In the genomic region with DNA sequence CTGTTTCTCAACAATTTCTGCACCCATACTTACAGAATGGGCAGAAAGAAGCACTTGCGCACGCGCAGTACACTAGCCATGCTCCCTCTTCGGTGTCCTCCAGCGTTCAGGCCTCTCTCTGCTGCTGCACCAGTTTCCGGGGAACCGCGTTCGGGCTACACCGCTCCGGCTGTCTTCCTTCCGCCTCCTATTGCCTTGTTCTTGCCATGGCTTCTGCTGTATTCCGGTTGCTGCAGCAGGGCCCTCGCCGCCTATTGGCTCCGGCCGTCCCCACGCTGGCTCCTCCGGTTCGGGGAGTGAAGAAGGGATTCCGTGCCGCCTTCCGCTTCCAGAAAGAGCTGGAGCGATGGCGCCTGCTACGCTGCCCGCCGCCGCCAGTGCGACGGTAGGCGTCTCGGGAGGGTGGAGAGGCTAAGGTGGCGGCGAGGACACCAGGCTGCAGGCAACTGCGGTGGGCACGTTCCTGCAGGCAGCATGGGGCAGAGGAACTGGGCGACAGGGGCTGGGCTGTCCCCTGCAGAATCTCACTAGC, we compare ENCODE assay signal across 8 mouse cellular contexts. TPM values are rescaled to one million over a fixed set of nuclear protein-coding genes. Genes with fewer than 3 reads are reported as not detected.
DNase-seq lines count a peak whose midpoint lies in the region; ATAC-seq lines count a peak whose summit lies in the region.

Gene Mrpl44, plus strand, starts transcription at position 92 of the 532 bp plus-strand sequence.
Gene Wdfy1, minus strand, starts transcription at position 217 of the 532 bp plus-strand sequence.

- peak within 1 kb of the TSS; percentile 96 for H3K27ac ChIP-seq in heart, embryonic 10.5 days
- H3K27ac ChIP-seq in kidney, embryonic 15.5 days: peak within 1 kb of the TSS; percentile 93

- 0 out of 2 replicates have a peak, but pooled peaks cover 2% of the 10 kb centered on the region for H3K4me1 ChIP-seq in heart, embryonic 10.5 days
- 0 out of 2 replicates have a peak, but pooled peaks cover 8% of the 10 kb centered on the region for H3K4me1 ChIP-seq in kidney, embryonic 15.5 days

- H3K36me3 ChIP-seq in heart, embryonic 10.5 days: peaks cover 33% of the 10 kb centered on the region
- peaks cover 32% of the 10 kb centered on the region for H3K36me3 ChIP-seq in kidney, embryonic 15.5 days

- no peaks in the 10 kb centered on the region for H3K9me3 ChIP-seq in heart, embryonic 10.5 days
- no peaks in the 10 kb centered on the region for H3K9me3 ChIP-seq in kidney, embryonic 15.5 days (replicated peaks)

- no peaks in the 10 kb centered on the region for H3K27me3 ChIP-seq in heart, embryonic 10.5 days (ENCODE audit: insufficient read depth, poor library complexity, severe bottlenecking)
- no peaks in the 10 kb centered on the region for H3K27me3 ChIP-seq in kidney, embryonic 15.5 days

- H3K9ac ChIP-seq in kidney, embryonic 15.5 days: peak within 1 kb of the TSS; percentile 88

- H3K4me2 ChIP-seq in kidney, embryonic 15.5 days: peak within 1 kb of the TSS; percentile 61

- under 1% methylated on average over 38 of the region's 38 CpGs for WGBS in heart, embryonic 10.5 days
- under 1% methylated on average over 38 of the region's 38 CpGs for WGBS in kidney, embryonic 15.5 days

- H3K4me3 ChIP-seq in heart, embryonic 10.5 days: peak within 1 kb of the TSS; percentile 93
- H3K4me3 ChIP-seq in kidney, embryonic 15.5 days (replicated peaks): peak within 1 kb of the TSS; percentile 91

- ATAC-seq in erythroblast, adult 5-6 weeks (replicated peaks; ENCODE audit: low FRiP score, poor library complexity, severe bottlenecking): peak; percentile 99
- ATAC-seq in kidney, embryonic 15.5 days (replicated peaks; ENCODE audit: low FRiP score): peak; percentile 100
- ATAC-seq in monocyte, adult 5-6 weeks (replicated peaks; ENCODE audit: insufficient number of reproducible peaks, low FRiP score, low TSS enrichment, poor library complexity, severe bottlenecking): peak; percentile 100

- peak; percentile 98 for DNase-seq in B cell, adult 2 months
- DNase-seq in brain, adult 2 months (ENCODE audit: low read depth, low spot score): peak; percentile 99
- peak; percentile 99 for DNase-seq in heart, embryonic 10.5 days (ENCODE audit: low spot score)
- DNase-seq in liver: peak; percentile 92
- DNase-seq in spleen, postnatal 4 days (ENCODE audit: low spot score in 2 of 2): peak; percentile 94 to 98

RNA-seq across cellular contexts. Expression of gene Mrpl44, which starts in this region (rescaled TPM):
- 2.9 and 12.1 TPM in 2 replicates for total RNA-seq in erythroblast, adult 5-6 weeks (2015; ENCODE audit: low replicate concordance)
- total RNA-seq in erythroblast, adult 5-6 weeks (2017; ENCODE audit: low replicate concordance): 4.6 and 13.5 TPM in 2 replicates
- polyA plus RNA-seq in heart, embryonic 10.5 days (2016; fragmentation: Nextera tagmentation; extraction: Ambion mirVana): 53.1 and 58.9 TPM in 2 replicates
- polyA plus RNA-seq in kidney, embryonic 15.5 days (2015; fragmentation: Nextera tagmentation; extraction: Ambion mirVana): 56.0 and 60.1 TPM in 2 replicates
- total RNA-seq in monocyte, adult 5-6 weeks (2017): 14.1 to 18.0 TPM (median 15.9 TPM) in 3 replicates

RNA-seq across cellular contexts. Expression of gene Wdfy1, which starts in this region (rescaled TPM):
- total RNA-seq in erythroblast, adult 5-6 weeks (2015; ENCODE audit: low replicate concordance): 6.7 and 14.4 TPM in 2 replicates
- 8.2 and 10.3 TPM in 2 replicates for total RNA-seq in erythroblast, adult 5-6 weeks (2017; ENCODE audit: low replicate concordance)
- 25.1 and 25.5 TPM in 2 replicates for polyA plus RNA-seq in heart, embryonic 10.5 days (2016; fragmentation: Nextera tagmentation; extraction: Ambion mirVana)
- polyA plus RNA-seq in kidney, embryonic 15.5 days (2015; fragmentation: Nextera tagmentation; extraction: Ambion mirVana): 45.3 and 47.5 TPM in 2 replicates
- total RNA-seq in monocyte, adult 5-6 weeks (2017): 24.7 to 50.1 TPM (median 27.2 TPM) in 3 replicates

Comparison
In these comparisons a context has a peak if more than half of its experiments do, and no peak if none do; other contexts are left out.
1. Peak in every context shown above with its lines: DNase-seq, ATAC-seq, H3K4me3 ChIP-seq and H3K27ac ChIP-seq.